Mouse (Mus musculus): ENCODE data around the gene Hsd3b1.

DNA sequence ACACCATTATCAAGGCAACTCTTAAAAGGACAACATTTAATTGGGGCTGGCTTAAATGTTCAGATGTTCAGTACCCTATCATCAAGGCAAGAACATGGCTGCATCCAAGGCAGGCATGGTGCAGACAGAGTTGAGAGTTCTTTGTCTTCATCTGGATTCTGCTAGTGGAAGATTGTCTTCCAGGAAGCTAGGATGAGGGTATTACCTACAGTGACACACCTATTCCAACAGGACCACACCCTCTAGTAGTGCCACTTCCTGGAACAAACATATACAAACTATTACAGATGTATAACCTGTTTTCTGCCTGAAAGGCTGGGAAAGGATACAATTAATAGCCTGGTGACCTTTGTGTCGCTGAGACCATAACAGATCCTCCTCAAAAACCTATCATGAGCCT lies 10.7 kb downstream of the Hsd3b1 start:
- TF ChIP-seq CTCF (IDR thresholded peaks at IDR 0.05; ENCODE audit: low read depth) (no peak), EP300 (optimal IDR thresholded peaks at IDR 0.05) (no peak)
